Mouse (Mus musculus) liver, embryonic 14.5 days (tissue): ENCODE data around the gene Srpk2. TPM values are rescaled to one million over a fixed set of nuclear protein-coding genes. Genes with fewer than 3 reads are reported as not detected.
"Not testable (repeated sequence)": the region's sequence is repeated elsewhere in the genome, so short reads cannot be mapped to it uniquely, and the experiment has no call there.

Experiments
- ATAC-seq: fragments of 200-750 bp; cut with Nextera tagmentation; 2 replicates; pipeline ENCODE4 v1.8.0; 2017; ENCODE audit warnings: moderate number of reproducible peaks, mild to moderate bottlenecking, moderate library complexity; ENCODE audit not compliant: insufficient read depth
- DNase-seq, 3 experiments: peaks; one replicate each; pipeline ENCODE4 v3.0.0-alpha.2; 2012 to 2013; ENCODE audit warnings: low read depth in 3 of 3, low spot score in 3 of 3
- H3K27ac ChIP-seq: fragments of 300-500 bp; sonication (generic); 2 replicates; pipeline ENCODE4 v1.5.1; 2014; ENCODE audit warnings: moderate library complexity, mild to moderate bottlenecking, control low read depth, inconsistent platforms
- H3K27me3 ChIP-seq: fragments of 300-500 bp; sonication (generic); 2 replicates; pipeline ENCODE4 v1.6.1; 2014; ENCODE audit warnings: mild to moderate bottlenecking, low read length, moderate library complexity; ENCODE audit not compliant: control insufficient read depth, insufficient read depth
- H3K36me3 ChIP-seq: fragments of 300-500 bp; sonication (generic); replicated peaks from 2 replicates; pipeline ENCODE4 v1.6.1; 2014; ENCODE audit warnings: low read depth; ENCODE audit not compliant: control insufficient read depth, insufficient read depth
- H3K4me1 ChIP-seq, 2 experiments: fragments of 200-500 bp in 1 of 2; fragments of 300-500 bp in 1 of 2; sonication (generic) in 1 of 2; replicated peaks; 2 replicates each; pipeline ENCODE4 v1.6.1; 2012 to 2014; ENCODE audit warnings: antibody characterized with exemption in 1 of 2, inconsistent platforms in 1 of 2, low read length in 1 of 2; ENCODE audit not compliant: control insufficient read depth in 2 of 2, insufficient read depth in 2 of 2
- H3K4me2 ChIP-seq: fragments of 300-500 bp; sonication (generic); 2 replicates; pipeline ENCODE4 v1.6.1; 2014; ENCODE audit warnings: low read depth, mild to moderate bottlenecking, control low read depth, moderate library complexity
- H3K4me3 ChIP-seq, 2 experiments: fragments of 200-500 bp in 1 of 2; fragments of 300-500 bp in 1 of 2; sonication (generic) in 1 of 2; 2 replicates each; pipeline ENCODE4 v1.5.1; 2012 to 2014; ENCODE audit warnings: low read depth in 2 of 2, low read length in 2 of 2, mild to moderate bottlenecking in 2 of 2, control low read depth in 1 of 2, inconsistent platforms in 1 of 2, moderate library complexity in 1 of 2; ENCODE audit not compliant: insufficient read depth in 1 of 2
- H3K9ac ChIP-seq: fragments of 300-500 bp; sonication (generic); replicated peaks from 2 replicates; pipeline ENCODE4 v1.6.1; 2014; ENCODE audit warnings: mild to moderate bottlenecking, control low read depth, moderate library complexity
- H3K9me3 ChIP-seq: fragments of 300-500 bp; sonication (generic); 2 replicates; pipeline ENCODE4 v1.6.1; 2016; ENCODE audit warnings: low read length, mixed read lengths; ENCODE audit not compliant: control insufficient read depth
- CTCF ChIP-seq: IDR thresholded peaks from 2 replicates; pipeline ENCODE4 v1.5.1; 2016; ENCODE audit warnings: antibody characterized with exemption, low read depth, control low read depth
- EP300 ChIP-seq: IDR thresholded peaks from 2 replicates; pipeline ENCODE4 v1.6.1; 2016; ENCODE audit warnings: antibody characterized with exemption, low read depth
- WGBS: fragments of 180-500 bp; shearing (Covaris S2); extraction: QIAGEN DNeasy Blood & Tissue Kit; methylation state at CpG from one replicate; pipeline ENCODE4 v1.1.7; 2014; ENCODE audit not compliant: insufficient replicate concordance; 5-methylcytosine and 5-hydroxymethylcytosine counted together
- polyA plus RNA-seq, 2 experiments: library from polyadenylated mRNA; depleted of rRNA in 1 of 2; stranded (reverse) in 1 of 2; unstranded in 1 of 2; fragments of >200 nt; fragmentation: Nextera tagmentation in 1 of 2; extraction: Ambion mirVana in 1 of 2; gene quantifications; 2 replicates each; pipeline versions ENCODE4 v1.2.1 to v1.2.3; 2012 to 2014

Gene Srpk2
- polyA plus RNA-seq, 2 experiments = 3.2 to 5.4 TPM

DNA sequence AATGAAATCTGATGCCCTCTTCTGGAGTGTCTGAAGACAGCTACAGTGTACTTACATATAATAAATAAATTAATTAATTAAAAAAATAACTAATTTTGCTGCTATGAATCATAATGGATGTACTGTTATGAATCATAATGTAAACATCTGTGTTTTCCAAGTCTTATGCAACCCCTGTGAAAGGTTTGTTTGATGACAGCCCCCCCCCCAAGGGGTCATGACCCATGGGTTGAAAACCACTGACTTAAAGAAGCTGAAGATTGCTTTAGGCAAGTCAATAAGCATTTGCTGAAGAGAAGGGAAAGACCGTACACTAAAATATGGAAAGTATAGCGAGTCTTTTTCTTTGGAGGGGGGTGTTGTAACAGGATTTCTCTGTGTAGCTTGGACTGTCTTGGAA lies 35.2 kb downstream of the Srpk2 start:
- Histone ChIP-seq H3K4me3 (no peak overlapping the region), H3K4me1 (no peaks in the 10 kb centered on the region; a peak in 1 of 4 replicates), H3K9ac (no peak overlapping the region), H3K4me2 (no peak overlapping the region), H3K36me3 (no peaks in the 10 kb centered on the region), H3K9me3 (no peaks in the 10 kb centered on the region), H3K27ac (no peak overlapping the region), H3K27me3 (no peaks in the 10 kb centered on the region)
- no peak for DNase-seq
- 76% methylated on average over 2 of the region's 2 CpGs for WGBS
- no peak for ATAC-seq
- TF ChIP-seq EP300 = no peak
- no peak for TF ChIP-seq CTCF

DNA sequence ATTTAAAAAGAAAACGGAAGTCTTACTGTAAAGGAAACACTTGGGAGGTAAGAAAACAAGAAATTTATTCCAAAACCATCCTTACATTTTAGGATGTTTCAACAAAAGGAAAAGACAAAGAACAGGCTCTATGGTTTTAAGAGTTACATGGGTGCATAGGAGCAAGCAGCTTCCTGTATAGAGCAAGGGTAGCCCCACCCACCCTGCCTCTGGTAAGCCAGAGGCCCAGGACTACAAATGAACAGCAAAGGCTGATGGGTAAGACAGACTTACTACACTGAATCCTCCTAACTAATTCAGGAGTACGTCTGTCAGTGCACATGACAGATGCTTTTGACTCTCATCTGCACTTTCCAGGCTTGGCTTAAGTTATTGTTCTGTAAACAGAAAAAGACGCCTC lies 38.7 kb downstream of the Srpk2 start:
- Histone ChIP-seq H3K9ac (no peak overlapping the region), H3K36me3 (no peaks in the 10 kb centered on the region), H3K4me1 (no peaks in the 10 kb centered on the region; a peak in 1 of 4 replicates), H3K9me3 (no peaks in the 10 kb centered on the region), H3K27ac (no peak overlapping the region), H3K4me2 (no peak overlapping the region), H3K4me3 (no peak overlapping the region), H3K27me3 (no peaks in the 10 kb centered on the region)
- TF ChIP-seq EP300 (no peak), CTCF (no peak)
- no peak for ATAC-seq
- 63% methylated on average over 3 of the region's 3 CpGs for WGBS
- DNase-seq = no peak

DNA sequence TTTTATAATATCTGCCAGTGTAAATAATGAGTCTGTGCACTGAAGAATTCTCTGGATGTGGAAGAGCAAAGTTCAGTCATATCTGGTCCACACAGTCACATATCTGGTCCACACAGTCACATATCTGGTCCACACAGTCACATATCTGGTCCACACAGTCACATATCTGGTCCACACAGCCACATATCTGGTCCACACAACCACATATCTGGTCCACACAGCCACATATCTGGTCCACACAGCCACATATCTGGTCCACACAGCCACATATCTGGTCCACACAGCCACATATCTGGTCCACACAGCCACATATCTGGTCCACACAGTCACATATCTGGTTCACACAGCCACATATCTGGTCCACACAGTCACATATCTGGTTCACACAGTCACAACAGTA lies 45.2 kb downstream of the Srpk2 start:
- H3K36me3 ChIP-seq, H3K4me1 ChIP-seq, H3K4me2 ChIP-seq, H3K9me3 ChIP-seq, H3K27ac ChIP-seq, H3K4me3 ChIP-seq, H3K27me3 ChIP-seq, DNase-seq, ATAC-seq, H3K9ac ChIP-seq: not testable (repeated sequence)

DNA sequence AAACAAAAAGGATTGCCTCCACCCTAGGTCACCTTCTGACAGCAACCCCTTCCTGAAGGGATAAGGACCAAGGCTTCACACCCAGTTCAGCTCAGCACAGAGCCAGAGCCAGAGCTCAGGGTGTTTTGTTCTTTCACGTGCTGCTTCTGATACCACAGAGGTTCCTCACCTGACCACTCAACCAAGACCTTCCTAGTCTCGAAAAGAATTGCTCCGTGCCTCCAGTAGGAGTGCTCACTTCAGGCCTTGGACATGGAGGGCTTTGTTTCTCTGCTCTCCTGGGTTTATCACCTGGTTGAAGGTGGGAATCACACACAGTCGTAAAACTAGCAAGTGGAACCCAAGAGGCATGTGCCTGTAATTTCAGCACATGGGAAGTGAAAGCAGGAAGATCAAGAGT lies 46.4 kb downstream of the Srpk2 start:
- ATAC-seq (no peak), DNase-seq (no peak)
- Histone ChIP-seq H3K9ac (no peak overlapping the region), H3K4me1 (0 out of 4 replicates have a peak, but pooled peaks cover 0 to 2% of the 10 kb centered on the region in 2 experiments), H3K4me3 (no peak overlapping the region), H3K9me3 (no peaks in the 10 kb centered on the region), H3K4me2 (no peak overlapping the region), H3K27me3 (no peaks in the 10 kb centered on the region), H3K27ac (no peak overlapping the region), H3K36me3 (no peaks in the 10 kb centered on the region)
- TF ChIP-seq EP300 = no peak
- no peak for TF ChIP-seq CTCF
- WGBS = 58% methylated on average over 4 of the region's 4 CpGs

DNA sequence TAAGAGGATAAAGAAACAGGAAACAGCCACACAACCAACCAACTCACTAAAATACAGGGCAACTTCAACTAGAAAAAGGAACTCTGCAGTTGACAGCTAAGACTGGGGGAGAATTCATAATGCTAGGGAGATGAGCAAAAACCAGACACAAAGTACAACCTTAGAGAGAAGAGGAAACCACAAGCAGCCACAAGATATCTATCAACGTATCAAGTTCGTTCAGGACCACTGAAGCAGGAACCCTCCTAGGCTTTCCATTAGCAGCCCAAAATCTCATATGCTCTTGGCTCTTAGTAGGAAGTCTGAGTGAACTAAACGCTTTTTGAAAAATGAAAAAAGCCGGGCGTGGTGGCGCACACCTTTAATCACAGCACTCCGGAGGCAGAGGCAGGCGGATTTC lies 47.1 kb downstream of the Srpk2 start:
- H3K9ac ChIP-seq = no peak overlapping the region
- 0 out of 4 replicates have a peak, but pooled peaks cover 0 to 2% of the 10 kb centered on the region in 2 experiments for H3K4me1 ChIP-seq
- H3K9me3 ChIP-seq = no peaks in the 10 kb centered on the region
- no peak overlapping the region for H3K27ac ChIP-seq
- ATAC-seq (no peak), DNase-seq (no peak)
- WGBS = 23% methylated on average over 8 of the region's 8 CpGs
- no peaks in the 10 kb centered on the region for H3K36me3 ChIP-seq
- TF ChIP-seq CTCF (no peak), EP300 (no peak)
- H3K4me2 ChIP-seq = no peak overlapping the region
- H3K27me3 ChIP-seq = no peaks in the 10 kb centered on the region
- no peak overlapping the region for H3K4me3 ChIP-seq
